Mouse (Mus musculus) cerebellum, postnatal 4 days (tissue): ENCODE results near the gene Tlk1.

Experiments
- DNase-seq, 2 experiments: peaks; one replicate each; pipeline ENCODE4 v3.0.0; 2022; ENCODE audit warnings: low spot score in 2 of 2, mixed read lengths in 1 of 2

Tlk1 gene

DNA sequence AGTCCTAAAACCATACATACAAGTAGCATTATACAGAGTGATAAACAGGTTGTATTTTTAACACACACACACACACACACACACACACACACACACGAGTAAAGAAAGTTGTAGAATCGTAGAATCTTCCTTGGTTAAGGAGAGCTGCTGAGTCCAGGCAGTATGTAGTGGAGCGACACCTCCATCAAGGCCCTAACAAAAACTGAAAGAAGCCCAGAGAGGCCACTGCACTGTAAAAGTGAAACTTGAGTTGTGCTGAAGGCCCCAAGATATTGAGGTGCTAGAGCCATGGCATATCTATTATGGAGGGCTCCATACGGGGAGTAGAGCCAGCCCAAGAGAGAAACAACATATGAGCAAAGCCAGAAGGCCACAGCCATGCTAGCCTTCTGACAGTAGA lies 32.3 kb downstream of the Tlk1 start:
- DNase-seq = no peak

DNA sequence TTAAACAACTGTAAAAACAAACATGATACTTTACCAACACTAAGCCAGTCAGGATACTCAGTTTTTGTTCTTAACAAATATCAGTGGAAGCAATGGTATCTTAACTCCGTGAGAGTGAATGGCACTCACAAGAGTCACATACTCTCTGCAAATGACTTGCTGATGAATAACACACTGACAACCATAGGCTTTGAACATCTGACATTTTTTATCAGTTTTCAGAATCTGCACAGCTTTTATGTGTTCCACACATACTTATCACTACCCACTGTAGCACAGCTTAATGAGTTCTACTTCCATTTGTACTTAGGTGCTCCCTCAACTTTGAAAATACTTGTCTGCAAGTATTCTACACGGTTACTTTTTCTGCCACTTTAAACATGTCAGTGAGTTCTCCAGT lies 35.3 kb downstream of the Tlk1 start:
- DNase-seq = no peak

DNA sequence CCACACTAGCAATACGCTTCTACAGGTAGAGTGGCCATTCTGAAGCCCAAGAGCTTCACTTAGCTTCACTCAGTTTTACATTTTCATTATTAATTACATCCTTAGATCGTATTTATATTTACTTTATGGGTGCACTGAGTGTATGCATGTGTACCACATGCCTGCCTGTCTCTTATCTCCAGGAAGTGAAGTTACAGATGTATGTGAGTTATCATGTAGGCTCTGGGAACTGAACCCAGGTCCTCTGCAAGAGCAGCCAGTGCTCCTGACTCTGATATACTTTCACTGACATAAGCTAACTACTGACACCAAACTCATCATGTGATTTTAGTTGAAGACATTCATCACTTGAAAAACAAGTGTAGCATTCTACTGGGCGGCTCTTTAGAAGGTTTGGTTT lies 36.2 kb downstream of the Tlk1 start:
- no peak for DNase-seq

DNA sequence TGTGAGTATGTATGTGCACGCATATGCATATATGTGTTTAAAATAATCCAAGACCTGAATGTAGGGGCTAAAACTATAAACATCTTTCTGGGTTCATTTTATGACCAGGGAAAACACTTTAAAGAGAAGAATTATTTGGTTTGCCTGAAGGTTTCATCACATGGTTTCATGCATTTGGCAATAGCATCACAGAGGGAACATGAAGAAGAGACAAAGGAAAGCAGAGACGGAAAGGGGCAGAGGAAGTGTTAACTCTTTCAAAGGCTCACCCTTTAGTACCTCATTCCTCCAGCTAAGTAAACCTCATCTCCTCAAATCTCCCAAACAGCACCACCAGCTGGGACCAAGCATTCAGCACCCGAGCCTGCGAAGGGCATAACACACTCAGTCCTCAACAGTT lies 41.1 kb downstream of the Tlk1 start:
- DNase-seq = no peak

DNA sequence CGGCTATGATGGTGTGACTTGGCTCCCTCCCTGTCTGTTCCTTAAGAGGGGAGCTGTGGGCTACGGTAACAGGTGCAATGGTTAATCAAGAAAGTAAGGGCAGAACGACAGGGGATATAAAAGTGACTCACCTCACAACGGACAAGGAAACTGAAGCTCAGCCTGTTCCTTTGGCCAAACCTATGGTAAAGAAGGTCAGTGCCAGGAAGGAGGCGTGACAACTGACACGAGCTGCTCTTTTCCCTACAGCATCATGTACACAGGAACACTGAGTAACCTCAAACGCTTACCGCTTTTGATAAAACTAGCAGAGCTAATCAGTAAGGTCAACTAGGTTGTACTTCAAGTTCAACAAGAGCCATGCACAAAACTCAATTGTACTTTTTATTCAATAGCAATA lies 42.0 kb downstream of the Tlk1 start:
- no peak for DNase-seq

DNA sequence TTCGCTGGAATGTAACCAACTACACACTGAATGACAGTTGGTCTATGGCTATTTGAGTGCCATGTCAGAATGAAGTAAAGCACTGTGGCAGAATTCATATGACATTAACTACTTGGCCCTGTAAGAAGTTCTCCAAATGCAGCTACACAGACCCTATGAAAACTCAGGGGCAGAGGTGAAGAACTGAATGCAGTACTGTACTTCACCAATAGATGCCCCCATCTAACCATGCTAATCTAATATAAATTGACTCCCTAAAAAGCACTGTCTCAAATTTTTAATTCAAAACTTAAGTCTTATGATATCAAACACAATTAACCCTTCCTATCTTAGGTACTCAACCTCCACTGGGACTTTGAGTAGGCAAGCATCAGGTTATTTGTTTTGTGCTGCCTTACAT lies 45.9 kb downstream of the Tlk1 start:
- DNase-seq = no peak

DNA sequence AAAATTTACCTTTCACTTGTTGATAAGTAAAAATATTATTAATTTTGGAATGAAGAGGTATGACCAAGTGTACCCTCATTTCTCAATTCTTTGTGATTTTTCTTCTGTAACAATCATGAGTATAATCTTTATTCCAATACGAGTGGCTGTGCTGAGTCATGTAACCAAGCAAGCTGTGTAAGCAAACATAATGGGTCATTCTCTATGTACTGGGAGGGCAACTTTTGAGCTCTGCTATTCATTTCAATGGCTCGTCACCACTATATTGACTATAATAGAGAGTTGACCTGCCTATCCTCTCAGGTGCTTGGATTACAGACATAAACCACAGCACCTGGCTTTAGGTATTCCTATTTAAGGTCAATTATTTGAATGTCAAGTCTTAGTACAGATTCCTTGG lies 48.8 kb downstream of the Tlk1 start:
- no peak for DNase-seq

DNA sequence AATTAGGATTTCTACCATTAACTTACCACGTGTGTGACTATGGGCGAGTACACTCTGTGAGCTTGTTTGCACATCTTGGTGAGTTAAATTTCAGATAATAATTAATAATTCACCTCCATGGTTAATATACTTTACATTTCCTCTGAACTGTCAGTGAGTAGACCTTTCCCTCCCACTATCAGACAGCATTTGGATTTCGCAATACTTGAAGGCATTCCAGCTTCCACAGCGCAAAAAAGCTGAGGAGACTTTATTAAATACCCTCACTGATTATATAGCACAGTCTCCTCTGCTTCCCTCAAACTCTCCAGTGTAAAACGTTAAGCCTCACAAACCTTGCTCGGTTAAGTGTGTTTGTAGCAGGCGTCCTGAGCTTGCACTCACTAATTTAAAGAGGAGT lies 60.8 kb downstream of the Tlk1 start:
- no peak for DNase-seq

DNA sequence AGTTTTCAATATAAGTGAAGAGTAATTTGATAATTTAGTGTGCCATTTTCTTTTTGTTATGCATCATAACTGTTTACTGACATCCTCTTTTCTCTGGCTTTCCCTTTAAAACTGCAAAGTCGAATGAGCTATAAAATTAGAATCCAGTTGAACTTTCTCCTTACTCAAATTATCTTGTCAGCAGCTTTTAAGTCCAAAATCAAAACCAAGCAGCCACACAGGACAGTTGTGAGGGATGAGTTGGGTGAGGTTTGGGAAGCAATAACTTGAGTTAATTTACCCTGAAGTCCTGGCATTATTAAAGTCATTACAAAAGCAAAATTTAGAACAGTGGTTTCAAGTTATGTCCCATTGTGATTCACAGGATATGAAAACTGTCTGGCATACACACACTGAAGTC lies 62.8 kb downstream of the Tlk1 start:
- no peak for DNase-seq

DNA sequence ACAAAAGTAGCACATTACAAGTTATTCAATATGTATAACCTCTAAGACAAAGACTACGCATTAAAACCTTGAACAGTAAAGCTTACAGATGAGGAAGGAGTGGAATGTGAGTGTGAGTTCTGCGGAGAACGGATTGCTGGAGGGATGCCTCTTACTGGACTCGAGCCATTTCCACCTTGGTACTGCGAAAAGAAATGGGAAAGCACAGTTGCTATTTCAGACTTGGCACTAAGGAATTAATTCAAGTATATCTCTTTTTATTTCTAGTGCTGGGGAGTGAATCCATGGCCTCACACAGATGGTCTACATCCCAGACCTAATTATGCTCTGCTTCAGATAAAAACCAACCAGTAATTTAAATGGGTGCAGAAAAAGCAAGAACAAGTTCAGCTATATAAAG lies 73.4 kb downstream of the Tlk1 start:
- no peak for DNase-seq

DNA sequence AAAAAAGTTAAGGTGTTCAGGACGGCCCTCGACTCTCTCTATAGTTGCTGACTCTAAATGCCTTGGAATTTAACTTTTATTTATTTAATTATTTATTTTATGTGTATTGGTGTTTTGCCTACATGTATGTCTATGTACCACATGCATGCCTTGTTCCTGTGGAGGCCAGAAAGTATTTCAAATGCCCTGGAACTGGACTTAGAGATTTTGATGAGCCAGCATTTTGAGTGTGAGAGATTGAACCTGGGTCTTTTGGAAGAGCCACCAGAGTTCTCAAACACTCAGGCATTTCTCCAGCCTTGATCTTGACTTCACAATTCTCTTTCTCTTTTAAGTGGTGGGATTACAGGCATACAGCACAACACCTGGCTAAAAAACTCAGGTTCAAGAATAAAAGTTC lies 73.9 kb downstream of the Tlk1 start:
- no peak for DNase-seq

DNA sequence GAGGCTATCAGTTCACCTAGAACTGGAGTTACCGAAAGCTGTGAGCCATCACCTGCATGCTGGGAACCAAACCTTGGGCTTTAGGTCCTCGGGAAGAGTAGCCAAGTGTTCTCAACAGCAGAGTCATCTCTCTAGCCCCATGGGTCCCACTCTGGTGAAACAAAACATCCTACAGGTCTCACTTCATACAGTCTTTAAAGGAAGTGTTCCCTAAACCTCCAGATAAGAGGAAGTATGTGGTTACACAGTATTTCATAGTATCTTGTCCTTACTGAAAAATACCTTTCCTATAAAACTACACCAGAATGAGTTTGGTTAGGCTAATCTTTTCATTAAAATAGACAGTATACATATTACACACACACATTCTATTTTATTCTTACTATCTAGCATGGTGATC lies 82.9 kb downstream of the Tlk1 start:
- no peak for DNase-seq

DNA sequence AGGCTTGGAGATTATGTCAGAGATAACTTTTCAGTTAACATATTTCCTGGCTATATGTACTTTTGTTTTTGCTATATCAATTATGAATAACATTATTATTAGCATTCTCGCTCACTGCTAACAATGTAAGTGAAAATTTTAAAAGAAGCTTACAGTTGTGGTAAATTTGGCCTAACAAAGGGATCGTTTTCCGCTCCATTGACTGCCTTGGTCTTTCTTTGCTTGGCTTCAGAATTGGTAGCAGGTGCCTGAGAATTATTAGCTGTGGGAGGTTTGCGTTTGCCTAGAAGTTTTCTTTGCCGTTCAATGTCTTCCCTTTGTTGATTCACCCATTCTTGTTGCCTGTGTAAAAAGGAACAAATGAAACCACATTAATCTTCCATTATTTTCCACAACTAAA lies 83.6 kb downstream of the Tlk1 start:
- no peak for DNase-seq

DNA sequence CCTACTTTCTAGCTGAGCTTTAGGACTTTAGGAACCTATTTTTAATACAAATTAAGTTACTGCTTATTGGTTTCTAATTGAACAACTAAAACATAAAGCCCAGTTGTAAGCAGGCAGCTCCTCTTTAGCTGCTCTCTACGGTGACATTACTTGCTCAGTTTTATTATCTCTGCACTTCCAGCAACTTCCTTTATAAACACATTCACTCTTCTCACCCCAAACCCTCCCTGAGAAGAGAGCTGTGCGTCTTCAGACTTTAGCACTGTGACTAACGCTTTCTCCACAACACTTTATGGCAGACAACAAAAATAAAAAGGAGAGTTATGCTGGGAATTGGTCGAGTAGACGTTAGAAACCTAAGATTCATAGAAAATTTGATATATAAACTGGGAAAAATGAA lies 89.5 kb downstream of the Tlk1 start:
- no peak for DNase-seq

DNA sequence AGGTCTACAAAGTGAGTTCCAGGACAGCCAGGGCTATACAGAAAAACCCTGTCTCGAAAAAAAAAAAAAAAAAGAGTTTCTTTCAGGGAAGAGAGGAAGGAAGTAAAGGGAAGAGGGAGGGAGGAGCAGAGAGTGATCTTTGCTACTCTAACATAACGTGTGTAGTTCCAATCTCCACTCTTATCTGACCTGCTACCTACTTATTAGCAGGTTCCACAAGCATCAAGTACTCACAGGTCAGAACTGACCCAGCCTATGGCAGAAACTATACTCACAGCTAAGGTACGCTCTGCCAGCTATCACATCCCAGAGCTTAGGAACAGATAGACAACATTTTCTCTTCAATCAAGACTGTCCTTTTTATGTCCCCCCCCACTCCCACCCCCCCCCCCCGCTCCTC lies 90.0 kb downstream of the Tlk1 start:
- no peak for DNase-seq

DNA sequence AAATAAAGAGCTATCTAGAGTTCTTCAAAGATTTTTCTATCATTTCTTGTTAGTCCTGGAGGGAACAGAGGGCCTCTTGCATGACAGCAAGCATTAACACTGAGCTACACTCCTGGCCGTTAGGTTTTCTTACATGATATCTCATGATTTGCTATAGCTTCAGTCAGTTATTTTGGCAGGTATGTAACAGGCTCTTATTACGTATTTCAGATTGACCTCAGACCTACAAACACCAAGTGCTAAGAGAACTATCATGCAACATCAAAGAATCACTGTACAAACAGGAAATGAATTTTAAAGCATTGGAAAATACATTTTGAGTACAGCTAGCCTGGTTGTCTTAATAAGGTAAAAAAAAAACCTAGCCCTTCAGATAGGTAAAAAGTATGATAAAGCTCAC lies 98.4 kb downstream of the Tlk1 start:
- no peak for DNase-seq

DNA sequence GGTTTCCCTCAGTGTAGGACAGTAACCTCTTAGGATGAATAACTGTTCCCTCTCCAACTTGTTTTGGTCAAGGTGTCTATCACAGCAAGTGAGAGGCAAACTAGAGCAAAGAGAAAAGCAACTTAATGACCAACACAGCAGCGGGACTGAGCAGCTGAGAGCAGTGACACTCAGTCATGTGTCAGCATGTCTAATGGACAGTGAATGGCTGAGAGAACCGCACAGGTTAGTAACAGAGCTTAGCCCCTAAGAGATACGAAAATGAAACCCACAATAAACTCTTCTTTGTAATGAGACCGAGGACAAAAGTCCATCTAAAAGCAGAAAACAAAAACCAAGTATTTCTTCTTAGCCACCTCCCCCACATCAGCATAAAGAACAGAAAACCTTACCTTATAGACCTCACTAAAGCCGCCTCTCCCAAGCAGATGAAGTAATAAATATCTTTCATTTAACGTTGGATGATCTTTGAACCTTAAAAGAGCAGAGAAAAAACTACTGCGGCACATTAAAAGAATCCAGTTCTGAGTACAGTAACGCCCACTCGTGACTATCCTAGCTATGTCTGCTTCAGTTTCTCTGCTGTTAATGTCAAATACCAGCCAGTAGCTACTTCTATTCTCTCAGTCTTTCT lies 101.8 kb downstream of the Tlk1 start:
- DNase-seq = no peak

DNA sequence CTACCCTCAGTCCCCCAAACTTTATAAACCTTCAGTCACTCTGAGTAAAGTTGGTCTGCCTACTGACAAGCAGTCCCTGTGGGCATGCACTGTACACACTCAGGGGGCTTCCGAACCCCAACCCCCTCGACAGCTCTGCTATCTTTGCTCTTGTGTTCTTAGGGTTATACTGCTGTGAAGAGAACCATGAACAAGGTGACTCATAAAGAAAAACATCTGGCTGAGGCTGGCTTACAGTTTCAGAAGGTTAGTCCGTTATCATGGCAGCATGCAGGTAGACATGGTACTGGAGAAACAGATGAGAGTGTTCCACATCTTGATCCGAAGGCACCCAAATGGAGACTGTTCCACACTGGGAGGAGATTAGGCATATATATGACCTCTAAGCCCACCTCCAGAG lies 114.7 kb downstream of the Tlk1 start:
- no peak for DNase-seq

DNA sequence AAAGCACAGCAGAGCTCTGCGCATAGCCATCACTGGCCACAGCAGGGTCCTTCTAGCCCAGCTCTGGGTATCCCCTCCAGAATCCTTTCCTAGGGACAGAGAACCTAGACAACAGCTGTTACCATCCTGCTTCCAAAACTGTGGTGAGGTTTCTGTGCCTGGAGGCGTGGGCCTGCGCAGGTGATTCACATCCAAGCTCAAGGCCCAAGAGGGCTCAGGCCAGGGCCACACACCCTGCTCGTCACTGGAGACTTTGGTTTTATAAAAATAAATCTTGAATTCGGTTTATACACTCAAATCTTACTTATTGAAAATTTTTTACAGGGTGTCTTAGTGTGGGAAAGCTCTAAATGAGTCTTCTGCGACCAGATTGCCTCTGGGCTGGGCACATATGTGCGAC lies 115.3 kb downstream of the Tlk1 start:
- no peak for DNase-seq

DNA sequence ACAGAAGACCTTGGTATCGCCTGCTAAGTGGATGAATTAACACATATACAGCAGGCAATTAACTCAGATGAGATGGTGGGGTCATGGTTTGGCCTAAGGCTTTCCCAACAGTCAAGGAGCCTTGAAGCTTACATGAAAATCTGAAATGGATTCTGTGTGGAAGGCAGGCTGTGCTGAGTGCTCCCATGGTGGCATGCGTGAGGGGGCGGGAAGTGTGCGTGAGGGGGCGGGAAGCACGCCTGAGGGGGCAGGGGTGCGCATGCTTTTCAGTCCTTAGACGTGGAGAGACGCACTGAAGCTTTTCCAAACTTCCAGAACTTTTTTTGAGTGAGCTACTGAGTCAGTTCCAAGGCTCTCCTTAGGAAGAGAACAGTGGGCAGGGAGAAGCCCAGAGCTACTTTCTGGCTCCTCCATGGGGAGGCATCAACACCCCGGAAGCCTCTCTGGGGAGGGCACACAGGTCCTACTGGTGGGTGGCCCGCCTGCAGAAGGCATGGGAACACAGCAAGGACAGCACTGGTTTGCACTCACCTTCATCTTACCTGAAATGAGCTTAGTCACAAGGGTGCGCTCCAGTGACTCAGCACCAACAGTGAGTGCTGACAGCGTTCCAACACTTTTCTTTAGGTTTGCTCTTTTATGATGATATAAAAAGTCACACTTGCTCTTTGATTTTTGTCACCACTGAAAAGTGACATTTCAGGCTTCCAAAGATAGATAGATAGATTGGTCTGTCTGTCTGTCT lies 116.4 kb downstream of the Tlk1 start:
- DNase-seq = no peak

DNA sequence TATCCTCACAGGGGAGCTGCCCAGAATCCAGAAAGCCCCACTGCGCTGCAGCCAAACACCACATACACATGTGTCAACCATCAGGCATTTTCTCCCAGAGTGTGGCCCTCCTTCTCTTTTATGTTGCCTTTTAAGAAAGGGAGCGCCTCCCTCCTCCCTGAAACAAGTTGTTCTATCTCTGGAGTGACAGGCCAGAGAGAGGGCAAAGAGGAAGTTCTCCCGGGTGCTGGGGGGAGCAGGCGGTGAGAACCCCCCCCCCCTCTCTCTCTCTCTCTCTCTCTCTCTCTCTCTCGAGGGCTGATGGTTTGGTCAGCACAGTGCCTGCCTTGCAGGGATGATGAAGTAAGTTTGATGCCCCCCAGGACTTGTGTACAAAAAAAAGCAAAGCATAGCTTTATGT lies 123.1 kb downstream of the Tlk1 start:
- DNase-seq = no peak

DNA sequence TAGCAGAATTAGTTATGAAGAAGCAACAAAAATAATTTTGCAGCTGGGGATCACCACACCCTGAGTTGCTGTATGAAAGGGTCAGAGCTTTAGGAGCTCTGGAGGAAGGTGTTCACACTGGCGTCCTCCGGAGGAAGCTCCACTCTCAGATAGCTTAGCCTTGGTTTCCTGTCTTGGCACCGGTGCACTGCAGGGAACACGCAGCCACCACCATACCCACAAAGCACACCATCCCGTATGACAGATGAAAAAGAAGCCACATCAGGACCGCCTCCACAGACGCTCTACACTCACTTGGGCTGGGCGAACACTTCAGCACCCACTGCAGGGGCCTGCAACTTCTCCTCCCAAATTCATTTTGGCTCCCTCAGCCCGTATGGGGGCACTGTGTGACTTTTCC lies 124.0 kb downstream of the Tlk1 start:
- DNase-seq = no peak

DNA sequence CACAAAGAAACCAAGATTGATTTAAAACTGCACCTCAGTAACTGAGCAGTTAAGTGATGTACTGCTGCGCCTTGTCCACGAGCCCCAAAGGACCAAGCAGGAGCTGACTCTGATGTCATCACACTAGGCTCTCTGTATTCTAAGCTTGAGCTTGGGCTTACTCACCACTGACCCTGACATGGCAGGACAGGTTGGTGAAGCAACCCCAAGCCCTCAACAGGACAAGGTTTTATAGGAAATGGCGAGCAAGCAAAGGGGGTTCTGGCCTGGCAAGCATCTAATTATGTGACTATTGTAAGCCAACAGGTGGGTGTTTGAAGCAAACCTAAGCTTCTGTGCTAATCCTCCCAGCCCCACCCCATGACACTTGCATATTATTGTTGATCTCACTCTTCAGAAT lies 124.7 kb downstream of the Tlk1 start:
- no peak for DNase-seq

DNA sequence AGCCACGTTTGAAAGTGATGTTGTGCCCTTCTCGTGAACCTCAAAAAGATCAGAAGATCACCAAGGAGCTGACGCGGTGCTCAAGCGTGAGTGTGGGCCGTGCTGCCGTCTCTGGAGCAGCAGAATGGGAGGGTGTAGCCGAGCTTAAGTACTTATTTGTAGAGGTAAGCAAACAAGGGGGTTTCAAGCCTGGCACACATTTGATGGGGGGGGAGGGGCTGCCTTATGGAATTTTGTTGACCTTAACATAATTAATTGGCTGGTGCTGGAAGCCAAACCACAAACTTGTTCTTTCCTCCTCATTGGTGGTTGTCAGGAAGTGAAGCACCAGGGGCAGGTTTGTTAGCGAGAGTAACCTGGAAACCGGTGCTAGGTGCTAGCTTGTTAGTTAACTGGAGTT lies 129.8 kb downstream of the Tlk1 start:
- DNase-seq = no peak
